Mouse (Mus musculus) liver, postnatal 0 days (tissue): ENCODE measurements around the gene Lrrc38.

Experiments used
- CTCF ChIP-seq: sonication (generic); IDR thresholded peaks from 2 replicates; pipeline ENCODE4 v1.5.1; 2016; ENCODE audit warnings: antibody characterized with exemption, low read depth
- EP300 ChIP-seq: IDR thresholded peaks from 2 replicates; pipeline ENCODE4 v1.6.1; 2016; ENCODE audit warnings: antibody characterized with exemption, low read depth, mild to moderate bottlenecking

- TF ChIP-seq CTCF, result no peak
- TF ChIP-seq EP300, result no peak
Observed at GRCm38 (mm10) chr4:143350047-143351015, 774 bp downstream of the Lrrc38 start.
